Mouse (Mus musculus) midbrain, postnatal 0 days (tissue): ENCODE measurements around the gene Babam1. TPM values are rescaled to one million over a fixed set of nuclear protein-coding genes. Genes with fewer than 3 reads are reported as not detected.

Experiments used
- ATAC-seq: fragments of 200-750 bp; cut with Nextera tagmentation; 2 replicates; pipeline ENCODE4 v1.8.0; 2017; ENCODE audit warnings: moderate number of reproducible peaks, mild to moderate bottlenecking, moderate TSS enrichment, moderate library complexity; ENCODE audit not compliant: low FRiP score
- DNase-seq: peaks from one replicate; pipeline ENCODE4 v3.0.0-alpha.2; 2015; ENCODE audit warnings: low spot score
- H3K27ac ChIP-seq: fragments of 300-500 bp; sonication (generic); 2 replicates; pipeline ENCODE4 v1.5.1; 2014; ENCODE audit warnings: low read depth, mild to moderate bottlenecking, low read length, mixed read lengths
- H3K27me3 ChIP-seq: fragments of 300-500 bp; sonication (generic); 2 replicates; pipeline ENCODE4 v1.6.1; 2014; ENCODE audit warnings: low read length, control low read depth, mixed read lengths; ENCODE audit not compliant: insufficient read depth
- H3K36me3 ChIP-seq: fragments of 300-500 bp; sonication (generic); 2 replicates; pipeline ENCODE4 v1.6.1; 2014; ENCODE audit warnings: low read length, control low read depth, mixed read lengths; ENCODE audit not compliant: insufficient read depth
- H3K4me1 ChIP-seq: fragments of 300-500 bp; sonication (generic); 2 replicates; pipeline ENCODE4 v1.6.1; 2014; ENCODE audit warnings: mild to moderate bottlenecking, control low read depth, antibody characterized with exemption, low read length, mixed read lengths; ENCODE audit not compliant: insufficient read depth
- H3K4me2 ChIP-seq: fragments of 300-500 bp; sonication (generic); 2 replicates; pipeline ENCODE4 v1.6.1; 2014; ENCODE audit warnings: low read depth, mild to moderate bottlenecking, low read length, mixed read lengths; ENCODE audit not compliant: poor library complexity, severe bottlenecking
- H3K4me3 ChIP-seq: fragments of 300-500 bp; sonication (generic); 2 replicates; pipeline ENCODE4 v1.5.1; 2014; ENCODE audit warnings: low read depth, mild to moderate bottlenecking, low read length, moderate library complexity
- H3K9ac ChIP-seq: fragments of 300-500 bp; sonication (generic); replicated peaks from 2 replicates; pipeline ENCODE4 v1.6.1; 2014; ENCODE audit warnings: mild to moderate bottlenecking, low read length, moderate library complexity, mixed read lengths; ENCODE audit not compliant: poor library complexity, severe bottlenecking
- H3K9me3 ChIP-seq: fragments of 300-500 bp; sonication (generic); 2 replicates; pipeline ENCODE4 v1.6.1; 2016; ENCODE audit warnings: low read length, control low read depth
- CTCF ChIP-seq: IDR thresholded peaks from 2 replicates; pipeline ENCODE4 v1.5.1; 2016; ENCODE audit warnings: antibody characterized with exemption, mild to moderate bottlenecking
- WGBS: fragments of 180-500 bp; shearing (Covaris S2); extraction: QIAGEN DNeasy Blood & Tissue Kit; methylation state at CpG from one replicate; pipeline ENCODE4 v1.1.7; 2014; 5-methylcytosine and 5-hydroxymethylcytosine counted together
- polyA plus RNA-seq: library from polyadenylated mRNA; unstranded; fragments of >200 nt; fragmentation: Nextera tagmentation; extraction: Ambion mirVana; gene quantifications from 2 replicates; pipeline ENCODE4 v1.2.1, GENCODE M21; 2015
- total RNA-seq: library from RNA; depleted of rRNA; stranded (reverse); fragments of >200 nt; gene quantifications from 2 replicates; pipeline ENCODE4 v1.2.3, GENCODE M21; 2014

Babam1 gene
- total and polyA plus RNA-seq, 2 experiments from 2014 or later = 90.2 to 124 TPM

DNA sequence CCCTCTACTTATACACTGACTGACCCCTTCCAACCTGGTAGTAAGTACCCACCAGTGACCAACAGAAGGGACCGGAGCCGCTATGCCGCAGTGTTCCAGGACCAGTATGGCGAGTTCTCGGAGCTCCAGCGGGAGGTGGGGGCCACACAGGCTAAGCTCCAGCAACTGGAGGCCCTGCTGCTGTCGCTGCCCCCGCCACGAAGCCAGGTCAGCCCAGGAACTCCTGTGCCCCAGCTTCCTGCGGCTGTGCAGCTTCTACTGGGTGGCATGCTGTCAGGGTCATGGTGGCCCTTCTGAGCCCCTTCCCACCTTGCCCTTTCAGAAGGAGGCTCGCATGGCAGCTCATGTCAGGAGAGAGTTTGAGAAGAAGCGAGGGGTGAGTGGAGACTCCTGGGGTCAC lies 24.2 kb upstream of the Babam1 start:
- DNase-seq (no peak), ATAC-seq (no peak)

DNA sequence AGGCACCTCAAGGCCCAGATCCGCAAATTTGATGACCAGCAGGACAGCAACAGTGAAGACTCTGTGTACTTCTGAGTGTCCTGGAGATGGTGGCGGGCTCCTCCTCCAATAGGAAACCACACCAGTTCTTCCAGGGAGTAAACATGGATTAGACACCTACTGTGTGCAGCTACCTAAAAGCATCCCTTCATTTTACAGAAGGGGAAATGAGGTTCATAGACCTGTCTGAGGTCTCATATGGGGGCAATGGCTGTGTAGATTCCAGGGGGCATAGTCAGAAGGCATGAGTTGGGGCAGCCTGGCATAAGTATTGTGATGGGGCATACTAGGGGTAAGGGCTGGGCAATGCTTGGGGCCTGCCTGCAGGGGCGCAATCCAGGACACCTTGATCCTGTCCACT lies 23.7 kb upstream of the Babam1 start:
- no peaks in the 10 kb centered on the region for H3K9me3 ChIP-seq
- peaks cover 20% of the 10 kb centered on the region for H3K36me3 ChIP-seq
- DNase-seq (no peak), ATAC-seq (no peak)
- WGBS = 92% methylated on average over 3 of the region's 3 CpGs
- H3K4me3 ChIP-seq = no peak overlapping the region
- no peak overlapping the region for H3K27ac ChIP-seq
- TF ChIP-seq CTCF = no peak
- no peak overlapping the region for H3K4me2 ChIP-seq
- no peaks in the 10 kb centered on the region for H3K27me3 ChIP-seq
- H3K4me1 ChIP-seq = peaks cover 2% of the 10 kb centered on the region; the same call in 1 of the 2 replicates
- no peak overlapping the region for H3K9ac ChIP-seq

More for the DNA sequence above, 24.2 kb upstream of the Babam1 start:
- peaks cover 20% of the 10 kb centered on the region for H3K36me3 ChIP-seq
- peaks cover 8% of the 10 kb centered on the region; the same call in 1 of the 2 replicates for H3K4me1 ChIP-seq
- H3K4me2 ChIP-seq = no peak overlapping the region
- H3K27ac ChIP-seq = no peak overlapping the region
- no peak for TF ChIP-seq CTCF
- no peaks in the 10 kb centered on the region for H3K27me3 ChIP-seq
- no peak overlapping the region for H3K4me3 ChIP-seq
- WGBS = 79% methylated on average over 12 of the region's 12 CpGs
- H3K9ac ChIP-seq = no peak overlapping the region
- no peaks in the 10 kb centered on the region for H3K9me3 ChIP-seq

DNA sequence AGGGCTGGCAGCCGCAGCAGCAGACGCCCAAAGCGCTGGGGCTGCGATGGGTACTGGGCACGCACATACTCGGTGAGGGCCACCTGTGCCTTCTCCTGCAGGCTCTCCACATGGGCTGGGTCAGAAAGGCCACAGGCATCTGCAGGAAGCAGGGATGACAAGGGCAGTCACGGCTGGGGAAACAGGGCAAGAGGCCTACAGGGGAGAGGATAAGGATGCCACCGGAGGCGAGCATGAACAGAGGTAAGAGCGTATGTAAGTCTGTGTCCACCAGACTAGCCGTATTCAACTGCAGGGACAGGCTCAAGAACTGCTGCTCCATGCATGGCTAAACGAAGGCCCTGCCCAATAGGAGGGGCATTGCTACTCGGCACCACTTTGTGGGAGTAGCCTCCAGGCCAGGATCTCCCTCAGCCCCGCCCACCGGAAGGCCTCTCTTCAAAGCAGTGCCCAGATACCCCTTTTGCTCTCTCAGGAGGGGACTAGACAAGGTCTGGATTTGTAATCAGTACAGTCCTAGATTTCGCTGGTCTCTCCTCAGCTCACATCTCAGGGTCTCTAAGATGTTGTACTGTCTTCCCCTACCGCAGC lies 21.9 kb upstream of the Babam1 start:
- 78% methylated on average over 17 of the region's 17 CpGs for WGBS
- H3K4me2 ChIP-seq = no peak overlapping the region
- H3K9ac ChIP-seq = no peak overlapping the region
- H3K4me3 ChIP-seq = no peak overlapping the region
- DNase-seq (no peak), ATAC-seq (no peak)
- H3K9me3 ChIP-seq = no peaks in the 10 kb centered on the region
- H3K27me3 ChIP-seq = no peaks in the 10 kb centered on the region
- peaks cover 9% of the 10 kb centered on the region; the same call in 1 of the 2 replicates for H3K4me1 ChIP-seq
- peaks cover 16% of the 10 kb centered on the region for H3K36me3 ChIP-seq
- no peak overlapping the region; the same call in 1 of the 2 replicates for H3K27ac ChIP-seq
- TF ChIP-seq CTCF = no peak

DNA sequence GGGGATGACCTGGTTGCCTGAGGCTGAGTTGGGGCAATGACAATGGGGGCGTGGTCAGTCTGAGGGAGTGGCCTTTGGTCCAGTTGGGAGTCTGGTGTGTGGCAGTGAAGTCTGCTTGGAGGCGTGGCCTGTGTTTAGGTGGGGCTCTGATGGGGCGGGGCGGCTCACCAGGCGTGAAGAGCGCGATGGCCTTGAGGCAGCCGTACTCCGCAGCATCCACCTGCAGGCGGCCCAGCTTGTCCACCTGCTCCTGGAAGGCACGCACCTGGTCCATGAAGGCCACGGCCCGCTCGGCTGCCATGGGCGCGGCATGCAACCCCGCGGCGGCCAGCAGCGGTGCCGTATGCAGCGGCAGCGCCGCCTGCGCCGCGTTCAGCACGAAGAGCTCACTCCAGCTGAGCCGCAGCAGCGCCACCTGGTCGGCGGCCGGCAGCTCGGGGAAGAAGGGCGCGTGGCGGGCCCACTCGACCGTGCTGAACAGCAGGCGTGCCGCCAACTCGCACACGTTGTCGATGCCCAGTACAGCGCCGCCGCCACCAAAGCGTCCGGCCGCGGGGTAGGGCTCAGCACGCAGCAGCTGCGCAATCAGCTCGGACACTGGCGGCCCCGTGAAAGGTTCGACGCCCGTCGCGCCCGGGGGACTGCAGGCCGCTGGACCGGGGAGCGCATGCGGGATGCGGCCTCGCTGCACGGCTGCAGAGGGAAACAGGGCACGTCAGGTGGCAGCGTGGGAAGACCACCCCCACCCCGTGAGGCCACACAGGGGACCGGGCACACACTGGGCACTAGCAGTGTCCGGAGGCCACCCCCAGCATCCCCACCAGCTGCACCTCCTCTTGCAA lies 20.9 kb upstream of the Babam1 start:
- no peak for ATAC-seq
- Histone ChIP-seq H3K4me3 (peak overlapping the region; percentile 36), H3K36me3 (peaks cover 14% of the 10 kb centered on the region), H3K9ac (peak overlapping the region; percentile 68), H3K27ac (peak overlapping the region; percentile 69), H3K27me3 (no peaks in the 10 kb centered on the region), H3K4me1 (peaks cover 20% of the 10 kb centered on the region; the same call in 1 of the 2 replicates), H3K9me3 (no peaks in the 10 kb centered on the region), H3K4me2 (peak overlapping the region; percentile 62)
- peak; percentile 55 for TF ChIP-seq CTCF
- WGBS = 11% methylated on average over 71 of the region's 74 CpGs
- peak; percentile 62 for DNase-seq

DNA sequence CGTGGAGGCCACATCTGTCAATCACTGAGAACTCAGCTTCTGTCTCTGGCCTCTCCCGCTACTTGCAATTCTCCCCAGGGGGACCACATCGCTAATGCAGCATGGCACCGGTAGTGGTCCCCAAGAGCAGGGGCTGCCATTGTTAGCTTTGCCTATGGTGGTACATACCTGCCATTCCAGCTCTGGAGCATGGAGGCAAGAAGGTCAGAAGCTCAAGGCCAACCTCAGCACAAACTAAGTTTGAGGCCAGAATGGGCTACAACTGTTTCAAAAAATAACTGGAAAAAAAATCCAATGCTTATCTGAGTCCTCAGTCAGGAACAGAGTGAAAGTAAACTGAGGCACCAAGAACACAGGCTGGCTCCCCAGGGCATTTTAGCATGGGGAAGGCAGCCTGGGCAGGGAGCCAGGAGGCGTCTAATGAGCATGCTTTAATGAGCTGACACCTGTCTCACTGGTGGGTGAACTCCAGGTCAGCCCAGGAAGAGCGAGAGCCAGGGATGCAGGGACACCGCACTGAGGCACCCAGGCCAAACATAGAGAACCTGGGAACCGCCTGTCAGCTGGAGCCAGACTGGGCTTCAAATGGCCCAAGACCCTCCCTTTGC lies 20.1 kb upstream of the Babam1 start:
- H3K9ac ChIP-seq = peak overlapping the region; percentile 68; the same call in 1 of the 2 replicates
- H3K4me3 ChIP-seq = peak overlapping the region; percentile 36; the same call in 1 of the 2 replicates
- H3K4me1 ChIP-seq = peaks cover 20% of the 10 kb centered on the region; the same call in 1 of the 2 replicates
- H3K27ac ChIP-seq = 0 out of 2 replicates have a peak overlapping the region, but pooled peaks have one; percentile 69
- 41% methylated on average over 8 of the region's 8 CpGs for WGBS
- H3K4me2 ChIP-seq = peak overlapping the region; percentile 62
- ATAC-seq (no peak), DNase-seq (no peak)
- no peaks in the 10 kb centered on the region for H3K27me3 ChIP-seq
- no peaks in the 10 kb centered on the region for H3K9me3 ChIP-seq
- H3K36me3 ChIP-seq = peaks cover 14% of the 10 kb centered on the region
- no peak for TF ChIP-seq CTCF
